Mouse (Mus musculus) forebrain, embryonic 13.5 days (tissue): Measurements from ENCODE around the gene Entpd5. TPM values are rescaled to one million over a fixed set of nuclear protein-coding genes. Genes with fewer than 3 reads are reported as not detected.
"Not testable (repeated sequence)": the region's sequence is repeated elsewhere in the genome, so short reads cannot be mapped to it uniquely, and the experiment has no call there.

Experiments
- ATAC-seq: fragments of 200-750 bp; cut with Nextera tagmentation; 2 replicates; pipeline ENCODE4 v1.8.0; 2017
- H3K27ac ChIP-seq: fragments of 300-500 bp; sonication (generic); 2 replicates; pipeline ENCODE4 v1.5.1; 2015; ENCODE audit warnings: inconsistent platforms, mild to moderate bottlenecking, moderate library complexity
- H3K27me3 ChIP-seq: fragments of 300-500 bp; sonication (generic); 2 replicates; pipeline ENCODE4 v1.6.1; 2015; ENCODE audit warnings: mild to moderate bottlenecking, inconsistent platforms
- H3K36me3 ChIP-seq: fragments of 300-500 bp; sonication (generic); 2 replicates; pipeline ENCODE4 v1.6.1; 2015; ENCODE audit warnings: mild to moderate bottlenecking, inconsistent platforms; ENCODE audit not compliant: poor library complexity, severe bottlenecking
- H3K4me1 ChIP-seq: fragments of 300-500 bp; sonication (generic); 2 replicates; pipeline ENCODE4 v1.6.1; 2015; ENCODE audit warnings: inconsistent platforms
- H3K4me2 ChIP-seq: fragments of 300-500 bp; sonication (generic); 2 replicates; pipeline ENCODE4 v1.6.1; 2015; ENCODE audit warnings: inconsistent platforms, mild to moderate bottlenecking, moderate library complexity
- H3K4me3 ChIP-seq: fragments of 300-500 bp; sonication (generic); 2 replicates; pipeline ENCODE4 v1.5.1; 2015; ENCODE audit warnings: mild to moderate bottlenecking, inconsistent platforms
- H3K9ac ChIP-seq: fragments of 300-500 bp; sonication (generic); 2 replicates; pipeline ENCODE4 v1.6.1; 2015; ENCODE audit warnings: mild to moderate bottlenecking, inconsistent platforms
- H3K9me3 ChIP-seq: fragments of 300-500 bp; sonication (generic); replicated peaks from 2 replicates; pipeline ENCODE4 v1.6.1; 2016; ENCODE audit warnings: inconsistent platforms
- WGBS: fragments of 180-500 bp; shearing (Covaris S2); methylation state at CpG from one replicate; pipeline ENCODE4 v1.1.7; 2015; 5-methylcytosine and 5-hydroxymethylcytosine counted together
- polyA plus RNA-seq: library from polyadenylated mRNA; unstranded; fragments of >200 nt; fragmentation: Nextera tagmentation; extraction: Ambion mirVana; gene quantifications from 2 replicates; pipeline ENCODE4 v1.2.1, GENCODE M21; 2015

The Entpd5 gene
- polyA plus RNA-seq, 1 experiment from 2014 or later: 8.8 TPM

GRCm38 (mm10) chr12:84366971-84367370 is 41.9 kb downstream of the Entpd5 start:
- no peak for ATAC-seq
- WGBS: 75% methylated on average over 9 of the region's 9 CpGs
- no peaks in the 10 kb centered on the region for H3K27me3 ChIP-seq
- no peak overlapping the region for H3K4me3 ChIP-seq
- H3K27ac ChIP-seq: no peak overlapping the region
- no peaks in the 10 kb centered on the region for H3K9me3 ChIP-seq
- peaks cover 20% of the 10 kb centered on the region for H3K4me1 ChIP-seq
- H3K36me3 ChIP-seq: peaks cover 50% of the 10 kb centered on the region
- no peak overlapping the region for H3K9ac ChIP-seq
- no peak overlapping the region for H3K4me2 ChIP-seq

DNA sequence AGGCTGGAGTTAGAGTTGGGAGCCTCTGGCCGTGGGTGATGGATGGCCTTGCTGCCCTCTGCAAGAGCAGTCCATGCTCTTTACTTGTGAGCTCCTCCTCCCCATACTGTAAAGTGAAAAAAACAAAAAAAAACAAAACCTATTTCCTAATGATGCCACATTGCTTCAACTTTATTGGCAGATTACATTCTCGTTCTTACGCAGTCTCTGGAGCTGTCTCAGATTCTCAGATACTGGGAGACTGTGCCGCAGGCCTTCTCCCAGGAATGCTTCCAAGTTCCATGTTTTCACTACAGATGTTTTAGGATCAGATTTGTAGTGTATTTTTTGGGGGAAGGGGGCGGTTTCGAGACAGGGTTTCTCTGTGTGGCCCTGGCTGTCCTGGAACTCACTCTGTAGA is 43.7 kb downstream of the Entpd5 start:
- Histone ChIP-seq H3K27ac (no peak overlapping the region), H3K36me3 (peaks cover 31% of the 10 kb centered on the region), H3K27me3 (no peaks in the 10 kb centered on the region), H3K9me3 (no peaks in the 10 kb centered on the region), H3K4me2 (no peak overlapping the region), H3K9ac (no peak overlapping the region), H3K4me1 (peaks cover 29% of the 10 kb centered on the region), H3K4me3 (no peak overlapping the region)
- WGBS: 97% methylated on average over 6 of the region's 6 CpGs
- no peak for ATAC-seq

- no peak overlapping the region for H3K9ac ChIP-seq
- no peak for ATAC-seq
- H3K27me3 ChIP-seq: no peaks in the 10 kb centered on the region
- H3K4me2 ChIP-seq: no peak overlapping the region
- no peak overlapping the region for H3K27ac ChIP-seq
- WGBS: 93% methylated on average over 9 of the region's 9 CpGs
- no peak overlapping the region for H3K4me3 ChIP-seq
- H3K36me3 ChIP-seq: peaks cover 23% of the 10 kb centered on the region
- H3K9me3 ChIP-seq: no peaks in the 10 kb centered on the region
- peaks cover 29% of the 10 kb centered on the region for H3K4me1 ChIP-seq
Observed at GRCm38 (mm10) chr12:84364291-84364690, 44.5 kb downstream of the Entpd5 start.

DNA sequence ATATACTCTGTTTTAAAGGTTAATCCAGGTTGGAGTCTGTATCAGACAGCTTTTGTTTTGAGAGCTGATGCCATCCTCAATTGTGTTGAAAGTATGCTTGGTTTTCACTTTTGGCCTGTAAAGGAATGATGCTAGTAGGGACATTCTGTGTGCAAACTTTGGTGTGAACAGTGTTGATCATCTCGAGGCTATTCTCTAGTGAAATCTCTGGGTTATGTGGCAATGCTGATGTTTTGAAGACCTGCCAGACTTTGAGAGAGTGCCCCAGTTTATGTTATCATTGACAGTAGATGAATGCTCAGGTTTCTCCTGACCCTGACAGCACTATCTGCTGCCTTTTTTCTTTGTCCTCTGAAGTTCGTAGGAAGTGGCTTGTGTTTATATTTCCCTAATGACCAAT is 46.0 kb downstream of the Entpd5 start:
- peaks cover 29% of the 10 kb centered on the region for H3K4me1 ChIP-seq
- H3K4me3 ChIP-seq: peak overlapping the region; percentile 93
- H3K36me3 ChIP-seq: peaks cover 10% of the 10 kb centered on the region
- H3K27me3 ChIP-seq: no peaks in the 10 kb centered on the region
- no peaks in the 10 kb centered on the region for H3K9me3 ChIP-seq
- peak overlapping the region; percentile 85 for H3K4me2 ChIP-seq
- 77% methylated on average over 2 of the region's 2 CpGs for WGBS
- ATAC-seq: no peak
- H3K9ac ChIP-seq: 0 out of 2 replicates have a peak overlapping the region, but pooled peaks have one; percentile 76
- H3K27ac ChIP-seq: no peak overlapping the region

DNA sequence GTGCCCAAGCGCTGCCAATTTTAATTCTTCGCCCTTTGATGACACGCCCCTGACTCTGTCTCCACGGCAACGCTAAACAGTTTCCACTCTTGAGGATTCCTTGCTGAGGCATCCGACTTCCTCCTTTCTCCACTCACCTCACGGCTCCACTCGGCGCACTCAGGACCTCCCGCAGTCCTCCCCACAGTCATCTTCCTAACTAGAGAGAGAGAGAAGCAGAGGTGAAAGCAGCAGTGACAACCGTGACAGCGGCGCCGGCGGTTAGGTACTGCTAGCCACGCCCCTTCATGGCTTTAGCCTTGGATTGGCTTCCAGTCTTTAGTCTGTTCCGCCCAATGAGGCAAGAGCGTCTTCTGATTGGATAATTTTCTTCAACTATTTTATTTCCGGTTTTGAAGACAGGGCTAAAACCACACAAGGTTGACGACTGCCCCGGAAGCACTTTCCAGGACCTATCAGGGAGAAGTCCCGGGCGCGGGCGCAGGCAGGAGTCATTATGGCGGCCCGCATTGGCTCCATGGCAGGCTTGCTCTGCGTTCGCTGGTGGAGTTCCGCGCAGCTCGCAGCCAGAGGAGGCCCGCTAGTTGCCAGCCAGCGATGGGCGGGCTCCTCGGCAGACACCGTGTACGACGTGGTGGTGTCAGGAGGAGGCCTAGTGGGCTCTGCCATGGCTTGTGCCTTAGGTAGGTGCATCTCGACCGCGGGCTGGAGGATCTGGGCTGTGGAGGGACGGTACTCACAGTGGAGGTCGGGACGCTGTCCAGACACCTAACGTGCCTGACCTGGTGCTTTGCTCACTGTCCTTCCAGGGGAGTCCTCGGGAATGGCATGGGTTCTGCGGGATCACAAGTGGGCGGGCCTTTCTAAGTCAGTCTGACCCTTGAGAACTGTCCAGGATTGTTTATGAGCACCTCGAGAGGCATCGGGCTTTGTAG is 47.0 kb downstream of the Entpd5 start, which contains the start of the genes Coq6 and Fam161b:
Coq6 (plus strand) TSS at position 103 of the 935 bp plus-strand sequence.
Fam161b (minus strand) TSS at position 279 of the 935 bp plus-strand sequence.
- Histone ChIP-seq H3K4me1 (peaks cover 29% of the 10 kb centered on the region), H3K36me3 (peaks cover 7% of the 10 kb centered on the region), H3K4me3 (peak within 1 kb of the TSS; percentile 93), H3K4me2 (peak within 1 kb of the TSS; percentile 85), H3K27ac (peak within 1 kb of the TSS; percentile 45; the same call in 1 of the 2 replicates), H3K27me3 (no peaks in the 10 kb centered on the region), H3K9me3 (no peaks in the 10 kb centered on the region), H3K9ac (peak within 1 kb of the TSS; percentile 76)
- ATAC-seq: peak; percentile 99
- under 1% methylated on average over 51 of the region's 51 CpGs for WGBS

DNA sequence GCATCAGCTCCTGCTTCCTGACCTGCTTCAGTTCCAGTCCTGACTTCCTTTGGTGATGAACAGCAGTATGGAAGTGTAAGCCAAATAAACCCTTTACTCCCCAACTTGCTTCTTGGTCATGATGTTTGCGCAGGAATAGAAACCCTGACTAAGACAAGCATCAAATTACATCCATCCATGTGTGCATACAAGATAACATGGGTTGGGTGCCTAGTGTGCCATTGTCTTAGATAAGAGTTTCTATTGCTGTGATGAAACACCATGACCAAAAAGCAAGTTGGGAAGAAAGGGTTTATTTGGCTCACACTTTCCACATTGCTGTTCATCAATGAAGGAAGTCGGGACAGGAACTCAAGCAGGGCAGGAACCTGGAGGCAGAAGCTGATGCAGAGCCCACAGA is 50.1 kb downstream of the Entpd5 start:
- H3K4me2 ChIP-seq, H3K9me3 ChIP-seq, H3K27ac ChIP-seq, H3K4me3 ChIP-seq, ATAC-seq, H3K9ac ChIP-seq, H3K27me3 ChIP-seq: not testable (repeated sequence)
- Histone ChIP-seq H3K4me1 (peaks cover 23% of the 10 kb centered on the region), H3K36me3 (peaks cover 39% of the 10 kb centered on the region)
- 93% methylated on average over 2 of the region's 2 CpGs for WGBS

GRCm38 (mm10) chr12:84347192-84347591 is 61.6 kb downstream of the Entpd5 start:
- Histone ChIP-seq H3K36me3 (peaks cover 81% of the 10 kb centered on the region), H3K27ac (no peak overlapping the region), H3K9me3 (no peaks in the 10 kb centered on the region), H3K4me1 (no peaks in the 10 kb centered on the region), H3K4me3 (no peak overlapping the region), H3K27me3 (no peaks in the 10 kb centered on the region), H3K4me2 (no peak overlapping the region), H3K9ac (no peak overlapping the region)
- ATAC-seq: no peak
- WGBS: 56% methylated on average over 2 of the region's 2 CpGs

DNA sequence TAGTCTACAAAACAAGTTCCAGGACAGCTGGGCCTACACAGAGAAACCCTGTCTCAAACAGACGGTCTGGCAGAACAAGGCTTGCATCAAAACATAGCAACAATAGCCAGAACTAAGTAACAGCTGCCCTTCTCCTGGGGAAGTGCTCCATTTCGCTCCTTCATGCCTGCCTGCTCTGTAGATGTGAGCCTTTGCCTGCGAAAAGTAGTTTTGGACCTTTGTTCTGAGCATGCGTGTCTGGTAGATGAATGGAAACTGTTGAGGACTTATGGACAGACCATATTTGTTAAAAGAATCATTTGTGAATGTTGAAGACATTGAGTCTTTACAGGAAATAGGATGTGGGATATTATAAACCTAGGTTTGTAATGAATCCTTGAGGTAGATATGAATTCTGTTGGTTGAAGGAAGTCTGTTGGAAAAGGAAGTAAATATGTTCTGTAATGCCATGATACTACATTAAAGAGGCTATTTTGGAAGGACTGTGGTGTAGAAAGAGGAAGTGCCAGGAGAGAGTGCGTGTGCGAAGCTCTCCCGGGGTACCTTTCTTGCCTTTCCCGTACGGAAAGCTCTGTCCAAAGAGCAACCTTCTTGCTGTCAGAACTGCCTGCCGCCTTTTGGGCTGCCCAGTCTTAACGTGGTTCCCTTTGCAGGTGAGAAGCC is 71.7 kb downstream of the Entpd5 start:
- Histone ChIP-seq H3K27ac (no peak overlapping the region), H3K27me3 (no peaks in the 10 kb centered on the region), H3K9me3 (no peaks in the 10 kb centered on the region), H3K4me2 (no peak overlapping the region), H3K4me3 (no peak overlapping the region), H3K9ac (no peak overlapping the region), H3K36me3 (peaks cover 89% of the 10 kb centered on the region), H3K4me1 (no peaks in the 10 kb centered on the region)
- 91% methylated on average over 11 of the region's 11 CpGs for WGBS
- no peak for ATAC-seq

DNA sequence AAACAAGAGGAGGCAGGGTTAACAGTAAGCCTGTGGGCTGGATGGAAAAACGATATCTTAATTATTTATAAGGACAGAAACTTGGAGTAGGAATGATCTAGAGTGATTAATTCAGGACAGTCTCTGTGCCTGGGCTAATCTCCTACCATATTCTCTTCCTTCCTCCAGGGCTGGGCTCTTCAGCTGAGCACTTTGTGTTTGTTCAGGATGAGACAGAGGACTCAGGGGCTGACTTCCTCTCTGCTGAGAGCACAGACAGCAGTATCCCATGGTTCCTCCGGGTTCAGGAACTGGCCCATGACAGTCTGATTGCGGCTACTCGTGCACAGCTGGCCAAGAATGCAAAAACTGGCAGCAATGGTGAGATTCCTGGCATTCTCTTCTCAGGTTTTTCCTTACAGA is 81.7 kb downstream of the Entpd5 start:
- no peak for ATAC-seq
- H3K9ac ChIP-seq: no peak overlapping the region
- H3K4me3 ChIP-seq: no peak overlapping the region
- H3K4me2 ChIP-seq: no peak overlapping the region
- no peaks in the 10 kb centered on the region for H3K27me3 ChIP-seq
- H3K27ac ChIP-seq: no peak overlapping the region
- peaks cover 67% of the 10 kb centered on the region for H3K36me3 ChIP-seq
- H3K9me3 ChIP-seq: no peaks in the 10 kb centered on the region
- WGBS: 90% methylated on average over 4 of the region's 4 CpGs
- H3K4me1 ChIP-seq: no peaks in the 10 kb centered on the region

Other genes with a start within 250 kb of the Entpd5 start
- 5.0 and 5.6 TPM in 2 replicates for gene Elmsan1, start 190.1 kb downstream of the Entpd5 start, polyA plus RNA-seq
- 13.3 and 16.7 TPM in 2 replicates for gene Ptgr2, start 123.8 kb downstream of the Entpd5 start, polyA plus RNA-seq
- gene Zfp410, start 92.2 kb downstream of the Entpd5 start, polyA plus RNA-seq: 109 and 120 TPM in 2 replicates
- 45.8 and 47.2 TPM in 2 replicates for gene Coq6, start 47.4 kb downstream of the Entpd5 start, polyA plus RNA-seq
- gene Fam161b, start 47.2 kb downstream of the Entpd5 start, polyA plus RNA-seq: 12.3 and 12.7 TPM in 2 replicates
- gene Bbof1, start within 50 bp of the Entpd5 start, polyA plus RNA-seq: 2.4 and 2.6 TPM in 2 replicates
- gene Rnf113a2, start 8.2 kb upstream of the Entpd5 start, polyA plus RNA-seq: 29.3 and 29.9 TPM in 2 replicates
- gene Aldh6a1, start 42.0 kb upstream of the Entpd5 start, polyA plus RNA-seq: 26.2 and 26.9 TPM in 2 replicates
- 42.5 and 46.2 TPM in 2 replicates for gene Lin52, start 42.4 kb upstream of the Entpd5 start, polyA plus RNA-seq
- not detected in 2 replicates for gene Vsx2, start 160.7 kb upstream of the Entpd5 start, polyA plus RNA-seq
- gene Abcd4, start 208.4 kb upstream of the Entpd5 start, polyA plus RNA-seq: 13.9 and 14.7 TPM in 2 replicates
- not detected in 2 replicates for gene Vrtn, start 232.0 kb upstream of the Entpd5 start, polyA plus RNA-seq